Mouse (Mus musculus): ENCODE measurements around the gene Wnt10a. TPM values are rescaled to one million over a fixed set of nuclear protein-coding genes. Genes with fewer than 3 reads are reported as not detected.
A peak's percentile ranks its signal among the peaks of the same experiment; 100 is the strongest.

Gene Wnt10a
- total and polyA plus RNA-seq, 2 experiments from 2014 or later: 0.10 to 0.82 TPM

- no peak overlapping the region for H3K27ac ChIP-seq (ENCODE audit: low read depth, low read length)
- no peak for DNase-seq (ENCODE audit: low spot score)
- no peak for TF ChIP-seq CTCF (IDR thresholded peaks at IDR 0.05)
- H3K4me1 ChIP-seq (ENCODE audit: insufficient read depth, low read length): peaks cover 5% of the 10 kb centered on the region; the same call in 1 of the 2 replicates
- H3K4me2 ChIP-seq (ENCODE audit: low read depth, low read length, poor library complexity, severe bottlenecking): no peak overlapping the region
- no peak for ATAC-seq (ENCODE audit: low FRiP score)
- no peaks in the 10 kb centered on the region for H3K36me3 ChIP-seq (ENCODE audit: insufficient read depth, low read length)
- H3K4me3 ChIP-seq (ENCODE audit: low read depth, low read length): no peak overlapping the region
- no peak overlapping the region for H3K9ac ChIP-seq (replicated peaks; ENCODE audit: low read length, poor library complexity, severe bottlenecking)
- no peaks in the 10 kb centered on the region for H3K9me3 ChIP-seq (ENCODE audit: low read length)
- whole genome bisulfite sequencing: 30% methylated on average over 6 of the region's 6 CpGs
- H3K27me3 ChIP-seq (ENCODE audit: insufficient read depth, low read length): no peaks in the 10 kb centered on the region
Measured at GRCm38 (mm10) chr1:74850251-74850650, 58.9 kb downstream of the Wnt10a start.

GRCm38 (mm10) chr1:74851001-74851775, 59.9 kb downstream of the Wnt10a start:
- H3K4me3 ChIP-seq (ENCODE audit: low read depth, low read length): no peak overlapping the region
- no peaks in the 10 kb centered on the region for H3K9me3 ChIP-seq (ENCODE audit: low read length)
- H3K4me1 ChIP-seq (ENCODE audit: insufficient read depth, low read length): peaks cover 5% of the 10 kb centered on the region; the same call in 1 of the 2 replicates
- no peak overlapping the region for H3K9ac ChIP-seq (replicated peaks; ENCODE audit: low read length, poor library complexity, severe bottlenecking)
- ATAC-seq (ENCODE audit: low FRiP score): no peak
- peak overlapping the region; percentile 21; the same call in 1 of the 2 replicates for H3K27ac ChIP-seq (ENCODE audit: low read depth, low read length)
- no peaks in the 10 kb centered on the region for H3K36me3 ChIP-seq (ENCODE audit: insufficient read depth, low read length)
- H3K4me2 ChIP-seq (ENCODE audit: low read depth, low read length, poor library complexity, severe bottlenecking): no peak overlapping the region
- DNase-seq (ENCODE audit: low spot score): no peak
- no peaks in the 10 kb centered on the region for H3K27me3 ChIP-seq (ENCODE audit: insufficient read depth, low read length)
- no peak for TF ChIP-seq CTCF (IDR thresholded peaks at IDR 0.05)
- WGBS: 11% methylated on average over 6 of the region's 6 CpGs

Other genes with a start within 250 kb of the Wnt10a start
- 4.9 and 9.4 TPM in 2 replicates for gene Plcd4, start 248.6 kb upstream of the Wnt10a start, total RNA-seq (2014; rRNA removed)
- 7.1 and 7.3 TPM in 2 replicates for gene Plcd4, start 248.6 kb upstream of the Wnt10a start, polyA plus RNA-seq (2015; fragmentation: Nextera tagmentation; extraction: Ambion mirVana)
- 19.3 and 25.7 TPM in 2 replicates for gene Usp37, start 247.2 kb upstream of the Wnt10a start, total RNA-seq (2014; rRNA removed)
- 16.4 and 18.5 TPM in 2 replicates for gene Usp37, start 247.2 kb upstream of the Wnt10a start, polyA plus RNA-seq (2015; fragmentation: Nextera tagmentation; extraction: Ambion mirVana)
- gene Zfp142, start 203.3 kb upstream of the Wnt10a start, total RNA-seq (2014; rRNA removed): 14.2 and 16.4 TPM in 2 replicates
- gene Zfp142, start 203.3 kb upstream of the Wnt10a start, polyA plus RNA-seq (2015; fragmentation: Nextera tagmentation; extraction: Ambion mirVana): 4.4 and 7.8 TPM in 2 replicates
- 14.7 and 19.9 TPM in 2 replicates for gene Bcs1l, start 203.2 kb upstream of the Wnt10a start, total RNA-seq (2014; rRNA removed)
- gene Bcs1l, start 203.2 kb upstream of the Wnt10a start, polyA plus RNA-seq (2015; fragmentation: Nextera tagmentation; extraction: Ambion mirVana): 12.4 and 13.6 TPM in 2 replicates
- 60.0 and 60.8 TPM in 2 replicates for gene Rnf25, start 190.1 kb upstream of the Wnt10a start, total RNA-seq (2014; rRNA removed)
- gene Rnf25, start 190.1 kb upstream of the Wnt10a start, polyA plus RNA-seq (2015; fragmentation: Nextera tagmentation; extraction: Ambion mirVana): 51.3 and 54.0 TPM in 2 replicates
- 9.9 and 10.5 TPM in 2 replicates for gene Stk36, start 190.1 kb upstream of the Wnt10a start, total RNA-seq (2014; rRNA removed)
- 8.7 and 9.6 TPM in 2 replicates for gene Stk36, start 190.1 kb upstream of the Wnt10a start, polyA plus RNA-seq (2015; fragmentation: Nextera tagmentation; extraction: Ambion mirVana)
- gene Ttll4, start 129.8 kb upstream of the Wnt10a start, total RNA-seq (2014; rRNA removed): 25.9 and 26.2 TPM in 2 replicates
- gene Ttll4, start 129.8 kb upstream of the Wnt10a start, polyA plus RNA-seq (2015; fragmentation: Nextera tagmentation; extraction: Ambion mirVana): 4.2 and 4.4 TPM in 2 replicates
- gene Cyp27a1, start 77.9 kb upstream of the Wnt10a start, total RNA-seq (2014; rRNA removed): 4.4 TPM in 2 replicates
- gene Cyp27a1, start 77.9 kb upstream of the Wnt10a start, polyA plus RNA-seq (2015; fragmentation: Nextera tagmentation; extraction: Ambion mirVana): 2.3 and 2.6 TPM in 2 replicates
- 0.11 TPM in 1 of 2 replicates, not detected in the other for gene Prkag3, start 42.3 kb upstream of the Wnt10a start, total RNA-seq (2014; rRNA removed)
- gene Prkag3, start 42.3 kb upstream of the Wnt10a start, polyA plus RNA-seq (2015; fragmentation: Nextera tagmentation; extraction: Ambion mirVana): 0.09 TPM in 1 of 2 replicates, not detected in the other
- 6.2 and 8.4 TPM in 2 replicates for gene Wnt6, start 19.6 kb upstream of the Wnt10a start, total RNA-seq (2014; rRNA removed)
- 6.3 and 6.6 TPM in 2 replicates for gene Wnt6, start 19.6 kb upstream of the Wnt10a start, polyA plus RNA-seq (2015; fragmentation: Nextera tagmentation; extraction: Ambion mirVana)
- 64.0 and 70.2 TPM in 2 replicates for gene Cdk5r2, start 63.4 kb downstream of the Wnt10a start, total RNA-seq (2014; rRNA removed)
- gene Cdk5r2, start 63.4 kb downstream of the Wnt10a start, polyA plus RNA-seq (2015; fragmentation: Nextera tagmentation; extraction: Ambion mirVana): 15.4 and 17.8 TPM in 2 replicates
- 3.4 and 3.8 TPM in 2 replicates for gene Fev, start 93.9 kb downstream of the Wnt10a start, total RNA-seq (2014; rRNA removed)
- gene Fev, start 93.9 kb downstream of the Wnt10a start, polyA plus RNA-seq (2015; fragmentation: Nextera tagmentation; extraction: Ambion mirVana): 1.8 and 2.3 TPM in 2 replicates
- gene Cryba2, start 101.6 kb downstream of the Wnt10a start, total RNA-seq (2014; rRNA removed): not detected in 2 replicates
- 0.49 and 0.80 TPM in 2 replicates for gene Cryba2, start 101.6 kb downstream of the Wnt10a start, polyA plus RNA-seq (2015; fragmentation: Nextera tagmentation; extraction: Ambion mirVana)
- 4.0 and 4.1 TPM in 2 replicates for gene Cfap65, start 144.1 kb downstream of the Wnt10a start, total RNA-seq (2014; rRNA removed)
- 0.94 and 1.5 TPM in 2 replicates for gene Cfap65, start 144.1 kb downstream of the Wnt10a start, polyA plus RNA-seq (2015; fragmentation: Nextera tagmentation; extraction: Ambion mirVana)
- gene Ihh, start 160.2 kb downstream of the Wnt10a start, total RNA-seq (2014; rRNA removed): 0.16 and 1.2 TPM in 2 replicates
- gene Ihh, start 160.2 kb downstream of the Wnt10a start, polyA plus RNA-seq (2015; fragmentation: Nextera tagmentation; extraction: Ambion mirVana): 0.21 TPM in 2 replicates